Mouse (Mus musculus) limb, embryonic 11.5 days (tissue): Measurements from ENCODE around the gene Gpr22. TPM values are rescaled to one million over a fixed set of nuclear protein-coding genes. Genes with fewer than 3 reads are reported as not detected.

ENCODE experiments used
- ATAC-seq: fragments of 200-750 bp; cut with Nextera tagmentation; 2 replicates; pipeline ENCODE4 v1.8.0; 2017; ENCODE audit warnings: low read depth; ENCODE audit not compliant: insufficient number of reproducible peaks, low FRiP score, low TSS enrichment
- DNase-seq: peaks from one replicate; pipeline ENCODE4 v3.0.0-alpha.2; 2015; ENCODE audit warnings: low spot score
- H3K27ac ChIP-seq: fragments of 300-500 bp; sonication (generic); replicated peaks from 2 replicates; pipeline ENCODE4 v1.5.1; 2014; ENCODE audit warnings: low read depth, mild to moderate bottlenecking, low read length
- H3K27me3 ChIP-seq: fragments of 300-500 bp; sonication (generic); 2 replicates; pipeline ENCODE4 v1.6.1; 2014; ENCODE audit warnings: mild to moderate bottlenecking, low read length, mixed read lengths; ENCODE audit not compliant: control insufficient read depth, insufficient read depth
- H3K36me3 ChIP-seq: fragments of 300-500 bp; sonication (generic); 2 replicates; pipeline ENCODE4 v1.6.1; 2014; ENCODE audit warnings: mild to moderate bottlenecking, low read length, moderate library complexity, mixed read lengths; ENCODE audit not compliant: control insufficient read depth, insufficient read depth
- H3K4me1 ChIP-seq: fragments of 300-500 bp; sonication (generic); 2 replicates; pipeline ENCODE4 v1.6.1; 2014; ENCODE audit warnings: low read length, mixed read lengths; ENCODE audit not compliant: control insufficient read depth, insufficient read depth
- H3K4me2 ChIP-seq: fragments of 300-500 bp; sonication (generic); 2 replicates; pipeline ENCODE4 v1.6.1; 2014; ENCODE audit warnings: low read depth, mild to moderate bottlenecking, moderate library complexity; ENCODE audit not compliant: severe bottlenecking
- H3K4me3 ChIP-seq: fragments of 300-500 bp; sonication (generic); 2 replicates; pipeline ENCODE4 v1.5.1; 2014; ENCODE audit warnings: low read depth, low read length
- H3K9ac ChIP-seq: fragments of 300-500 bp; sonication (generic); 2 replicates; pipeline ENCODE4 v1.6.1; 2014; ENCODE audit warnings: mild to moderate bottlenecking, low read length
- H3K9me3 ChIP-seq: fragments of 300-500 bp; sonication (generic); 2 replicates; pipeline ENCODE4 v1.6.1; 2016; ENCODE audit warnings: low read length; ENCODE audit not compliant: control insufficient read depth
- WGBS: fragments of 180-500 bp; shearing (Covaris S2); extraction: QIAGEN DNeasy Blood & Tissue Kit; methylation state at CpG from one replicate; pipeline ENCODE4 v1.1.7; 2014; 5-methylcytosine and 5-hydroxymethylcytosine counted together
- polyA plus RNA-seq: library from polyadenylated mRNA; unstranded; fragments of >200 nt; fragmentation: Nextera tagmentation; extraction: Ambion mirVana; gene quantifications from 2 replicates; pipeline ENCODE4 v1.2.1, GENCODE M21; 2014

Gene Gpr22
- polyA plus RNA-seq, 1 experiment from 2014 or later: 0.39 TPM

DNA sequence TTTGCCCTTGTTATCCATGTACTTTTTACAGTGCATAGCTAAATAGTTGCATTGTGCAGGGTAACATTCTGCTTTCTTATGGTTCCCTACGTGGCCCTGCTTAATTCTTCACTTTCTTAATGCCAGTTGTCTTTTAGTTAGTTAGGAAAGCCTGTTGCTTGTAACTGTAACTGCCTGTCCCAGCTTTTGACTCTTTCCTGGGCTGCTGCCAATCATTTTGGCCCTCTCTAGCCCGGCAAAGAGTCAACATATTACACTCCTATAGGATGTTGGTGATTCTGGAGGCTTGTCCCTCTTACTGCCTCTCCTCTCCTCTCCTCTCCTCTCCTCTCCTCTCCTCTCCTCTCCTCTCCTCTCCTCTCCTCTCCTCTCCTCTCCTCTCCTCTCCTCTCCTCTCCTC is 7.6 kb downstream of the Gpr22 start:
- Histone ChIP-seq H3K27me3 (no peaks in the 10 kb centered on the region), H3K36me3 (no peaks in the 10 kb centered on the region), H3K9ac (no peak overlapping the region), H3K9me3 (no peaks in the 10 kb centered on the region), H3K4me1 (no peaks in the 10 kb centered on the region), H3K27ac (no peak overlapping the region), H3K4me2 (no peak overlapping the region), H3K4me3 (no peak overlapping the region)
- DNase-seq (no peak), ATAC-seq (no peak)
- 70% methylated on average over 2 of the region's 2 CpGs for WGBS

DNA sequence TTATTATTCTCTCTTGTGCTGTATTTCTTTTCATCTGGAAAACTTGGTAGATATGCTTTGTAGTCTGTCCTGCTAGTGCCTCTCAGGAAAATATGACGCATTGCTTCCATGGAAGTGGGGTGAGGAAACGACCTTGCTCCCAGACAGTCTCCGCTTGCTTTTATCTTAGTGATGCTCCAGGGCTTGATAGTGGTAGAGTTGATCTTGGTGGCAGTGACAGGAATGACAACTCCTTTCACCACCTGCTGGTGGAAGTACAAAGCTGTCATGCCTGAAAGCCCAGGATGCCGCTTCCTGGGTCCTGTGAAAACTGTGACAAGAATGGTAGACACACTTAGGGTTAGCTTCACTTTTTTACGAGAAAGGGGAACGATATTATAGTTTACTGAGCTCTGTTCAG is 9.8 kb downstream of the Gpr22 start:
- Histone ChIP-seq H3K4me1 (no peaks in the 10 kb centered on the region), H3K27me3 (no peaks in the 10 kb centered on the region), H3K36me3 (no peaks in the 10 kb centered on the region), H3K9ac (no peak overlapping the region), H3K4me3 (no peak overlapping the region), H3K27ac (no peak overlapping the region), H3K4me2 (no peak overlapping the region), H3K9me3 (no peaks in the 10 kb centered on the region)
- DNase-seq (no peak), ATAC-seq (no peak)
- 85% methylated on average over 6 of the region's 6 CpGs for WGBS

GRCm38 (mm10) chr12:31701411-31701810 is 12.3 kb downstream of the Gpr22 start:
- Histone ChIP-seq H3K9me3 (no peaks in the 10 kb centered on the region), H3K4me3 (no peak overlapping the region), H3K4me2 (no peak overlapping the region), H3K36me3 (no peaks in the 10 kb centered on the region), H3K27me3 (no peaks in the 10 kb centered on the region), H3K9ac (no peak overlapping the region), H3K4me1 (no peaks in the 10 kb centered on the region), H3K27ac (no peak overlapping the region)
- DNase-seq: no peak
- no peak for ATAC-seq
- WGBS: 75% methylated on average over 5 of the region's 5 CpGs

DNA sequence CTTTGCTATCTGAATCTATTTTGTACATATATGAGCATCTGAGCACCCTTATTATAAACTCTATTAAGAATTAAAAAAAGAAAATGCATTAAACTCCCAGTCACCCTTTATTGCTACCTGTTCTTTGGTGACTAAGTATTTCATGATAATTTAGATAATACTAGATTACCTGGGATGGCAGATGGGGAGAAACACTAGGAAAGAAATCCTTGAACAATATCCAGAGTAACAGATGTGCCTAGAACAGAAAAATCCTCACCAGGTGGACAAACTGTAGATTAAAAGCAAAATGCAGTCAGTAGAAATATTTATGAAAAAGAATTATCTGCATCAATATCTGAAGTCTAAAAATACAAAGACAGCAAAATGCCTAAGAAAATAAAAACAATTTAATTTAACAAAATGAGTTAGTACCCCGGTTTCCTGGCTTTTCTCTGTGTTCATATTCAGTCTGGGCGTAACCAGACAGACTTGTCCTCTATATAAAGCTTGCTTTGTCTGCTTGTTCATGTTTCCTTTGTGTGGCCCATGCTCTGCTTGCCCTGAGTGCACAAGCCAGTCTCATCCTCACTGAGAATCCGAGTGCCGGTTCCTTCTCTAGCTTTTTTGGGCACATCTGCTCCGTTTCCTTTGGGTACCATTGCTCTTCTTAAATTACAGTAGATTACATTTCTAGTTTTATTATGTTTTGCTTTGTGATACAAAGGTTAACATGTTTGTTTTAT is 13.0 kb downstream of the Gpr22 start:
- Histone ChIP-seq H3K27ac (no peak overlapping the region), H3K4me1 (no peaks in the 10 kb centered on the region), H3K36me3 (no peaks in the 10 kb centered on the region), H3K4me3 (no peak overlapping the region), H3K27me3 (no peaks in the 10 kb centered on the region), H3K9me3 (no peaks in the 10 kb centered on the region), H3K4me2 (no peak overlapping the region), H3K9ac (no peak overlapping the region)
- 84% methylated on average over 5 of the region's 5 CpGs for WGBS
- DNase-seq: no peak
- no peak for ATAC-seq

DNA sequence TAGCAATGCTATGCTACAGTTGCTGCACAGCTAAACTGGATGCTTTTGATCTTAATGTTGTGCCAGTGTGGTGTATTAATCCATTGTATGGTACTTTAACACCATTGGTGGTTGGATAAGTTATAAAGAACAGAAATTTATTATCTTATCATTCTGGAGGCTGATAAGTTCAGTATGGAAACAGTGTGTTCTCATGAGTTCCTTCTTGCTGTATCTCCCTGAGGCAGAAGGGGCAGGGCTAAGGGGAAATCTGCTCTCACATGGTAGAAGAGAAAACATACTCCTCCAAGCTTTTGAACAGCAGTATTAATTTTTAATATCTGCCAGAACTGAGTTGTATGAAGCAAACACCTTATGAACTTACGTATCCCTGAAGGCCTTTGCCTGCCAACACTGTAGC is 20.5 kb downstream of the Gpr22 start:
- Histone ChIP-seq H3K36me3 (no peaks in the 10 kb centered on the region), H3K9ac (no peak overlapping the region), H3K4me2 (no peak overlapping the region), H3K4me3 (no peak overlapping the region), H3K27ac (no peak overlapping the region), H3K4me1 (no peaks in the 10 kb centered on the region), H3K9me3 (no peaks in the 10 kb centered on the region), H3K27me3 (no peaks in the 10 kb centered on the region)
- ATAC-seq (no peak), DNase-seq (no peak)
- 92% methylated on average over 1 of the region's 1 CpGs for WGBS

GRCm38 (mm10) chr12:31686679-31687078 is 27.1 kb downstream of the Gpr22 start:
- no peak for DNase-seq
- no peak overlapping the region for H3K4me2 ChIP-seq
- no peaks in the 10 kb centered on the region for H3K4me1 ChIP-seq
- no peak overlapping the region for H3K9ac ChIP-seq
- WGBS: 90% methylated on average over 3 of the region's 3 CpGs
- no peak overlapping the region for H3K4me3 ChIP-seq
- H3K36me3 ChIP-seq: no peaks in the 10 kb centered on the region
- H3K9me3 ChIP-seq: no peaks in the 10 kb centered on the region
- ATAC-seq: no peak
- H3K27me3 ChIP-seq: no peaks in the 10 kb centered on the region
- no peak overlapping the region for H3K27ac ChIP-seq

DNA sequence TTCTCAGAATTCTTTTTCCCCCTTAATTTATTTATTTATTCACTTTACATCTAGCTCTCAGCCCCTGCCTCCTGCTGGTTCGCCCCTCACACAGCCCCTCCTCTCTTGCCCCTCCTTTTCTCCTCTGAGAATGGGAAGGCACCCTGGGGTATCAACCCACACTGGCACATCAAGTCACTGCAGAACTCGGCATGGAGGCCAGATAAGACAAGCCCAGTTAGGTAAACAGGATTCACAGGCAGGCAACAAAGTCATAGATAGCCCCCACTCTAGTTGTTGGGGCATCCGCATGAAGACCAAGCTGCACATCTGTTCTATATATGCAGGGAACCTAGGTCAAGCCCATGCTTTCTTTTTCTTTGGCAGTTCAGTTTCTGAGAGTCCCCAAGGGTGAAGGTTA is 46.6 kb downstream of the Gpr22 start:
- H3K27ac ChIP-seq: no peak overlapping the region
- H3K4me1 ChIP-seq: no peaks in the 10 kb centered on the region
- 76% methylated on average over 3 of the region's 3 CpGs for WGBS
- DNase-seq (no peak), ATAC-seq (no peak)
- H3K36me3 ChIP-seq: peaks cover 4% of the 10 kb centered on the region; the same call in 1 of the 2 replicates
- H3K9me3 ChIP-seq: no peaks in the 10 kb centered on the region
- no peak overlapping the region for H3K9ac ChIP-seq
- no peak overlapping the region for H3K4me2 ChIP-seq
- H3K27me3 ChIP-seq: no peaks in the 10 kb centered on the region
- no peak overlapping the region for H3K4me3 ChIP-seq

- H3K4me3 ChIP-seq: no peak overlapping the region
- H3K9me3 ChIP-seq: no peaks in the 10 kb centered on the region
- ATAC-seq (no peak), DNase-seq (no peak)
- no peak overlapping the region for H3K9ac ChIP-seq
- H3K4me1 ChIP-seq: no peaks in the 10 kb centered on the region
- peaks cover 4% of the 10 kb centered on the region; the same call in 1 of the 2 replicates for H3K36me3 ChIP-seq
- no peak overlapping the region for H3K27ac ChIP-seq
- H3K27me3 ChIP-seq: no peaks in the 10 kb centered on the region
- WGBS: 89% methylated on average over 6 of the region's 6 CpGs
- H3K4me2 ChIP-seq: no peak overlapping the region
These were observed 47.7 kb downstream of the Gpr22 start for GRCm38 (mm10) chr12:31665999-31666398.
